Mouse (Mus musculus) adrenal gland, postnatal 4 days (tissue): ENCODE measurements around the gene Cyp2d22. TPM values are rescaled to one million over a fixed set of nuclear protein-coding genes. Genes with fewer than 3 reads are reported as not detected.
A peak's percentile ranks its signal among the peaks of the same experiment; 100 is the strongest.
"Not testable (repeated sequence)": the region's sequence is repeated elsewhere in the genome, so short reads cannot be mapped to it uniquely, and the experiment has no call there.

ENCODE experiments used
- DNase-seq, 2 experiments: peaks; one replicate each; pipeline ENCODE4 v3.0.0; 2021 to 2022; ENCODE audit warnings: low spot score in 2 of 2, mixed read lengths in 2 of 2
- total RNA-seq, 2 experiments: library from RNA; stranded (reverse); gene quantifications; 2 replicates each; pipeline ENCODE4 v1.2.3; 2021

Gene Cyp2d22
- total RNA-seq, 2 experiments from 2014 or later: 52.1 to 52.6 TPM

- no peak for DNase-seq
Measured at GRCm38 (mm10) chr15:82377701-82378100, 2.4 kb downstream of the Cyp2d22 start.

DNA sequence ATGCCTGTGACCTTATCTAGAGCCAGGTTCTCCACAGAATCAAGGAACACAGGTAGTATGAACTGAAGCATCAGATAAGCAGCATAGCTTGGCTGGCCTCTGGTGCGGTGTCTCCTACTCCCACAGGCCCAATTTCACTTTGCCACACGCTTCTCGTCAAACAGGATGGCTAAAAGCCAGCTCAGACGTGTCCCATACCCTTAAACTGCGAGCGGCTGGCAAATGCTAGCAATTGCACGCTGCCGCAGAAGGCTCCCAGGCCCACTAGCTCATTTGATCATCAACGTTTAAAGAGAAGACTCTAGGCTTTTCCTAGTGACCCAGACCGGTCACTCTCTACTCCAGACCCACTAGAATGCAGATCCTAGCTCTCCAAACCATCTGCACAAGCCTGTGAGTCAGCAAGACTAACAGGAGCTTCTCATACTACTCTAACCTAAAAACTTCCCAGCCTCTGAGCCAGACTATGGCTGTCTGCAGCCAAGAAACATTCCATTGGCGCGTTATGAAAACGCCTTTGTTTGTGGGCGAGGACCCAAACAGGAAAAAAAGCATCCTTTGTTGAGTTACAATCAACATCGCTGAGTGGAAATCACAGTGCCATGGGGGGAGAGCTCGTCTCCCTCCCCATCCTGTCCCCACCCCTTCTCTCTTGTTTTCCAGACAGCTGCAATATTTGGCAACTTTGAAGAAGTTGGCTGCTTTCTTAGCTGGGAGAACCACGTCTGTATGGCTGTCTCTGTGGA is 3.5 kb downstream of the Cyp2d22 start:
- DNase-seq: no peak

DNA sequence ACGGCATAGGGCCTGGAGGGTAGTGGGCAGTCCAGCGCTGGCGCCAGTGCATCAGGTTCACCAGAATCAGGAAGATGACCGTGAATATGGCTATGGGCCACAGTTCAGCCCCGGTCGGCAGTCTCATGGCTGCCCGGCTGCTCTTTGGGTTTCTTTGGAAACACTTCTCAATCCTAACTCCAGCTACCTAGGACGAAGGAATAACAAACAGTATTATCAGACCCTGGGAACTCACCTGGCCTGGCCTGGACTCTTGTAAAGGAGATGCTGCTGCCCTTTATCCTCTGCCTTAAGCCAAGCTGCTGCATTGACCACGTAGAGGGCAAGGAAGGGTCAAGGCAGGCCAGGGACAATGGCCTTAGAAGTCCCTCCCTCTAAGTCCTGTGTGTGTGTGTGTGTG is 4.2 kb downstream of the Cyp2d22 start:
- no peak for DNase-seq

DNA sequence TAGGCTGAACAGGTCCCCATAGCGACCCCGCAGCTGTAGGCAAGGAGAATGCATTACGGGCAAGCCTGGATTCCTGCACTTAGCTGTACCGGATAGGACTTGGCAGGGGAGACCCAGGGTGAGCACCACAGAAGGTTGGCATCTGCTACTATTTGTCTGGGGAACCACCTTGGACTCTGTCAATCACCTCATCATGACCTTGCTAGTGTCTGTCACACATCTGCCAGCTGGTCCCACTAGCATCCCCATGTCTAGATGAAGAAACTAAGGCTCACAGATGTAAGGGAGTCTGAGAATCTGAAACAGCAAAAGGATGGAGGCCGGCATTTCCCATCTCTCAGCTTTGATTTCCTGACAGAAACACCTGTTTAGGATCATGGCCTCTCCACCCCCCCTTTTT is 5.6 kb downstream of the Cyp2d22 start:
- no peak for DNase-seq

GRCm38 (mm10) chr15:82372991-82373390 is 7.1 kb downstream of the Cyp2d22 start:
- no peak for DNase-seq

DNA sequence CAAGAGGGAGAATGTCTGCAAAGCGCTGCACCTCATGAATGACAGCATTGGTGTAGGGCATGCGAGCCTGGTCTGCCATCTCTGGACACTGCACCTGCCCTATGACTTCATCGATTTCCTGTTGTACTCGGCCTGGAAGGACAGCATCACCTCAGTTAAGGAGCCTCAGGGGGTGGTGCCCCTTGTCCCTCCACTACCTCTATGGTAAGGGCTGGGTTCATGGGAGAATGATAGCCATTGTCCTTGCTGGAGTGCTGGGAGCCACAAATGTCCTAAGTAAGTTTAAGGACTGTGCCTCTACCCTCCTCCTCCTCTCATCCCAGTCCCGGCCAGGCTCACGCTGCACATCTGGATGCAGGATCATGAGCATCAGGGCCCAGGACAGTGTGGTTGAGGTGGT is 7.6 kb downstream of the Cyp2d22 start:
- DNase-seq: no peak

DNA sequence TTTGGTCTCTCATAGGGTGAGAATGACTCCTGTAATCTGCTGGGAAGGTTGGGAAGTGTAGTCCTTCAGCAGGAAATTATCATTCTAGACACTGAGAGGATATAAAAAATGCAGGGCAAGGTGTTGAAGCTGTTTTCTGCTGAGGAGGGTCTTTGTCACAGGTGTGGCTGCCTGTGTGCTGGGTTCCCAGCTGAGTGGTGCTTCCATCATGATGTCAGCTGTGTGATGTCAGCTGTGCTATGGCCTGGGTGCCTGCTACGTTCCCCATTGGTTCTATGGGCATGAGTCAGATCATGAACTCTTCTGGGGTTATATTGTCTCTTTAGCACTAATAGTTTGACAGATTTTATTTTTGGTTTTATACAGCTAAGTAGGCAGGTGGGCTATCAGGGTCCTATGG is 11.2 kb downstream of the Cyp2d22 start:
- DNase-seq: no peak

DNA sequence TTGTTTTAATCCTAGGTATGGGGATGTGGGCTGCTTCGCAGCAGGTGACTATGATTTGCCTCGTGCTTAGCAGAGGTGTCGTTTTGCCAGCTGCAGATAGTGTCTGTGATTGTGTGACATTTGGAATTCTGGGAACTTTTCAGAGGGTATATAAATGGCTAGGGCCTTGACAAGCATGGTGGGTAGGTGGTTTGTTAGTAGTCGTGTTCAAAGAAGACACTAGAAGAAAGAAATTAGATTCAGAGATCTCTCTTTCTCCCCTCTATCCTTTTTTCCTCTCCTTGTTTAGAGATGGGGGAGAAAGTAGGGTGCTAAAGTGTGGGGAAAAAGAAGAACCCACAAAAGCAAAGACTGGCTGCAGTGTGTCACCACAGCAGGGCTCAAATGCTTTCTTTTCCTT is 11.9 kb downstream of the Cyp2d22 start:
- DNase-seq: no peak

DNA sequence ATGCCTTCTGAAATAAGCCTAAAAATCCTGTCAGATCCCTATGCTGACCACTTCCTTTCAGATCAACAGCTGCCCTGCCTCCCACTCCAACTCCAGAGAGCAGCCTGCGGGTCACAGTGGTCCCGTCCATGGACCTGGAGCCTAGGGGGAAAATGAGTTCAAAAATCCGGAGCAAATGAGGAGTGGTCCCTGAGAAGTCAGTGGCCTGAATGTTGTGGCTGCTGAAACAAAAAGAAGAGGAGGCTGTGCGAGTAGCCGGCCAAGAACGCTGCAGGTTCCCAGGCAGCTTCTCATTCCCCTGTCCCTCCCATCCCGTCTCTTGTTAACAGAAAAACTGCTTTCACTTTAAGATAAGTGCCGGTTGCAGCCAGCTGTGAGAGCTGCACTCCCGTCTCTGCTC is 15.5 kb downstream of the Cyp2d22 start:
- not testable (repeated sequence) for DNase-seq

DNA sequence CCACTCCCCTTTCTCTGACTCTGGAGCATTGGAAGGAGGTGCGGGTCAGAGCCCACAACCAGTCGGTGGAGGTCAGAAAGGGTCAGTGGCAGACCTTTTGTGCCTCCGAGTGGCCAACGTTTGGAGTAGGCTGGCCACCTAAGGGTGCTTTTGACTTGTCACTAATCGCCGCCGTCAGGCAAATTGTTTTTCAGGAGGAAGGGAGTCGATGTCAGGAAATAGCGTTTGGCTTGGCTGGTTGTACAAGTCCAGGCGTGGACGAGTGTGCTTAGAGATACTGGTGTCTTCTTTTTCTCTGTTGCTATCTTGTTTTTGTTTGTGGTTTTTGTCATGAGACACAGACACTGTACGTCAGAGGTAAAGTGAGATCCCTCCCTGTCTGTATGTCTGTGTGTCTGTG is 16.3 kb downstream of the Cyp2d22 start:
- not testable (repeated sequence) for DNase-seq

DNA sequence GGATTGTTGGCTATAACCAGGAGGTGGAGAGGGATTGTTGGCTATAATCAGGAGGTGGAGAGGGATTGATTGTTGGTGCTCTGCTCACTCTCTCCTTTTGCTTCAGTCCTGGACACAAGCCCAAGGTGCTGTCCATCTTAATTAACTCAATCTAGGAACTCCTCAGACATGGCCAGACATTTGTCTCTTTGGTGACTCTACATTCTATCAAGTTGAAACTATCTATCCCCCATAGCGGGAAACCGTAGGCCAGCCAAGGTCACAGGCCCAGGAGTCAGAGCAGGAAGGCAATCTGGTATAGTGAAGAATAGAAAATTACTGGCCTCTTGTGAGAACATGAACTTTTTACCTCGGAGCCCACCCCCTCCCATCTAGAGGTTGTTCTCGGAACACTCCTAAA is 17.8 kb downstream of the Cyp2d22 start:
- DNase-seq: no peak

DNA sequence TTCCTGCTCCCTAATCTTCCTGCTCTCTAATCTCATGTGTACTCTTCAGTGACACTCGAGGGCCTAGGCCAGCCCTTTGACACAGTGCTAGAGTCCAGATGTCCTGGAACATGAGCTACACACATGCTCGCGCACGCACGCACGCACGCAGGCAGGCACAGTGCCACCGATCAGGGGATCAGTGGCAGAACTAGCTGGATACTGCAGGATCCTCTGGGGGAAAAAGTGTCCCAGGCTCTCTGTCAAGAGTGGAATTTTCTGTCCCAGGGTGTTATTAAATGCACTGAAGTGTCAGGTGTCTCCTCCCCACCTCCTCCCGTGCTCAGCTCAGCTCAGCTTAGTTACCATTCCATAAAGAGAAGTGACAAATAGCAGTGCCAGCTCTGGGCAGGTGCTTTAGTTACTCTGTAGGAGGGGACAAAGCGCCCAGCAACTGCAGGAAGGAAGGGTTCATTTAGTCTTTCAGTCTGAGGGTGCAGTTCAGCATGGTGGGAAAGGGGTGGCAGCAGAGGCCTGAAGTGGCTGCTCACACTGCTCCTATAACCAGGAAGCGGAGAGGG is 18.5 kb downstream of the Cyp2d22 start:
- peak in 1 of 2 experiments; percentile 3 for DNase-seq

DNA sequence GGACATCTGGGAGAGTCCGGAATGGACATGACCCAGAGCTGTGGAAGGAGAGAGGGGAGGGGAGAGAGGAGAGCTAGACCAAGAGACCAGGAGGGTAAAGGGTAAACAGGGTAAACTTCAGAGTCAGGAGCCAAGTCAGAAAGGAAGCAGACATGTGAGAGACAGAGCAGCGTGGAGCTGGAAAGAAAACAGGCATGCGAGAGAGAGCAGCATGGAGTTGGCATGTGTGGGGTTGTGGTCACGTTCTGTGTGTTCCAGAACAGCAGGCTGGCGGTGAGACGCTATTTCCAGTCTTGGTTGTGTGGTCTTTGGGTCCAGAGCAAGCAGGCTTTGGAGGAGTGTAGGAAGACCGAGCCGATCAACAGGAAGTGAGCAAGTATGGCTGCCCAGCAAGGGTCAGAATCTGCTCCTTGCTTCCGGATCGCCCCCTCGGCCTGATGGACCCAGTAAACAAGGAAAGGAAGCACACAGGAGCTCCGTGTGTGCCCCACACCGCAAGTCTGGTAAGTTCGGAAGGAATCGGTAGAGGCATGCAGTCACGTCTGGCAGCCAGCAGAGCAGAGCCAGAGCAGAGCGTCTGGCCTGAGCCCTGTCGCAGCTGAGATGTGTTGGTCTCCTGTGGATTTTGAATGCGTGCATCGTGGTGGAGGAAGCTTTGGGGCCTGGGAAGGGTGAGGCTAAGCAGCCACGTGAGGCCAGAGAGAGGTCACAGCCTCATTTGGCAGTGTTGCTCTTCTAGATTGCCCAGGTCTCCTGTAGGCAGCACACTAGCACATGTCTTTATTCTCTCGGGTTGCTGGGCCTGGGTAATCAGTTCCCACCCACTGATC is 21.4 kb downstream of the Cyp2d22 start:
- no peak for DNase-seq

DNA sequence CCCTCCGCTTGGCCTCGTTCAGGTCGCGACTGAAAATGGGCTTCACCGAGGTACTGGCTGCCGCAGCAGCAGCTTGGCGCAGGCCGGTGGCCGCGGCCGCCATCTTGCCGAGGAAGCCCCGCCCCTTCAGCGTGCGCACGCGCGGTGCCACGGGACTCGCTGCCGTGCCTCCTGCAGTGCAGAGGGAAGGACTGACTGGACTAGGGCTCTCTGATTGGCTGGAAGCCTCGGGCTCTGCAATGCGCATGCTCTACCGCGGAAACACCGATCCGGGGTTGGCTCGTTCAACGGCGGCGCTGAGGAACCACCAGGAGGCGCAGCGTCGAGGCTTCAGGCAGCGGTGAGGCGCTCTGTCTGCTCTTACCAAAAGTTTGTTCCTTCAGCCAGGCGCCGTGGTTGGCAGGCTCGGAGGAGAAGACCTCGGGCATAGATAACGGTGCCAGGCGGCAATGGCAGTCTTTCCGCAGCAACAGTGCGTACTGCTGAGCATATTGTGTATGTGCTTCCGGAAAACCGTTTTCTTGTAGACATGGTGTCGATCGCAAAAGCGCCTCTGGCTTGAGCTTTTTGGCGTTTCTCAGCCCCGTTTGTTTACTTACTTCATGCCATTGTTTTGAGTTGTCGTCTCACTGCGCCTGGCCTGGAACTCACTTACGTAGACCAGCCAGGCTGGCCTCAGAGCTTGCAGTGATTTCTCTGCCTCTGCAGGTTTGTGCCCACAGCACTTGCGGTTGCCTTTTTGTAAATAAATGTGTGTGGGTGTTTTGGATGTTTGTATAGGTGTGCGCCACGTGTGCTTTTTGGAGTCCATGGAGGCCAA is 25.7 kb downstream of the Cyp2d22 start, which contains the start of gene Ndufa6:
Gene Ndufa6 (minus strand): TSS at position 197 of the 820 bp plus-strand sequence.
- DNase-seq: peak; percentile 89 to 95

GRCm38 (mm10) chr15:82353745-82354113 is 26.3 kb downstream of the Cyp2d22 start:
- no peak for DNase-seq

GRCm38 (mm10) chr15:82353078-82353744 is 26.8 kb downstream of the Cyp2d22 start:
- no peak for DNase-seq

GRCm38 (mm10) chr15:82351480-82351879 is 28.6 kb downstream of the Cyp2d22 start:
- DNase-seq: no peak

- DNase-seq: no peak
Measured at GRCm38 (mm10) chr15:82350349-82350748, 29.7 kb downstream of the Cyp2d22 start.

DNA sequence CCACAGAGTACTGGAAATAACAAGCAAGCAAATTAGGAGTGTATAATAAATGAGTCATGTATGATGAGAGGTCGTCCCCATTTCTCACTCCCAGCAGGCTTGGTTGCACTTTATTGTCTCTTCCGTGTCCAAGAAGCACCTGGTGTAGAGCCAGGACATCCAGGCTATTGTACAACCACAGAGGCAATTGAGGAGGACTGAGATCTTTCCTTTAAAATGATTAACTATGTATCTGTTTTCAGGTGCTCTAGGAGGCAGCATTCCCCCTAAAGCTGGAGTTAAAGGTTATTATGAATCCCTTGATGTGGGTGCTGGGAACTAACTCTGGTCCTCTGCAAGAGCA is 31.1 kb downstream of the Cyp2d22 start:
- no peak for DNase-seq

DNA sequence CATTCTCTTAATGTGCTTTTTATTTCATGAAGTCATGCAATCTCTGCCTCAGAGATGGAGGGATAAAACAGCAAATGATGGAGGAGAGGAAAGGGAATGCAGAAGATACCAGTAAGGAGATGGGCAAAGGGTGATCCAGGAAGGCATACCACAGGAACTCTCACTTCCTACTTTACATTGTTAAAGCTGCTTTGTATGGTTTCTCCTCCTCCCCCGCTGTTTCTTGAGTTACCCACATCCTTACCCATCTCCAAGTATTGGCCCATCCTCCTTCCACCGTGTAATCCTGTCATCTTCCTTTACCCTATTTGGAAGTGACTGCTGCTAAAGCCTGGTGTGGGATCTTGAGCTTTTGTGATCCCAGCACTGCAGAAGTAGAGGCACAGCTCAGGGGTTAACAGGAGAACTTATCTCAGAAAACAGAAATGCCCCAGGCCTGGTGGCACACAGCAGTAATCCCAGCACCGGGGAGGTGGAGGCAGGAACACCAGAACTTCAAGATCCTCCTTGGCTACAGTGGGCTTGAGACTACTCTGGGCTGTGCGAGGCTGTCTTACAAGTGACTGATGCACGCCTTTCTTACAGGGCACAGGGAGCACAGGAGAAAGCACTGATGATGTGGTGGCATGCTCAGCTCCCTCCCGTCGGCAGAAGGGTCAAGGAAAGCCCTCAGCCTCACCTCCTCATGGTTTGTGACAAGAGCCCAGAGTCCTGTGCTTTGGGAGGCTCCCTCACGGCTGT is 31.6 kb downstream of the Cyp2d22 start:
- DNase-seq: no peak
